Mouse (Mus musculus): ENCODE results near the gene Fjx1.

Gene Fjx1

DNA sequence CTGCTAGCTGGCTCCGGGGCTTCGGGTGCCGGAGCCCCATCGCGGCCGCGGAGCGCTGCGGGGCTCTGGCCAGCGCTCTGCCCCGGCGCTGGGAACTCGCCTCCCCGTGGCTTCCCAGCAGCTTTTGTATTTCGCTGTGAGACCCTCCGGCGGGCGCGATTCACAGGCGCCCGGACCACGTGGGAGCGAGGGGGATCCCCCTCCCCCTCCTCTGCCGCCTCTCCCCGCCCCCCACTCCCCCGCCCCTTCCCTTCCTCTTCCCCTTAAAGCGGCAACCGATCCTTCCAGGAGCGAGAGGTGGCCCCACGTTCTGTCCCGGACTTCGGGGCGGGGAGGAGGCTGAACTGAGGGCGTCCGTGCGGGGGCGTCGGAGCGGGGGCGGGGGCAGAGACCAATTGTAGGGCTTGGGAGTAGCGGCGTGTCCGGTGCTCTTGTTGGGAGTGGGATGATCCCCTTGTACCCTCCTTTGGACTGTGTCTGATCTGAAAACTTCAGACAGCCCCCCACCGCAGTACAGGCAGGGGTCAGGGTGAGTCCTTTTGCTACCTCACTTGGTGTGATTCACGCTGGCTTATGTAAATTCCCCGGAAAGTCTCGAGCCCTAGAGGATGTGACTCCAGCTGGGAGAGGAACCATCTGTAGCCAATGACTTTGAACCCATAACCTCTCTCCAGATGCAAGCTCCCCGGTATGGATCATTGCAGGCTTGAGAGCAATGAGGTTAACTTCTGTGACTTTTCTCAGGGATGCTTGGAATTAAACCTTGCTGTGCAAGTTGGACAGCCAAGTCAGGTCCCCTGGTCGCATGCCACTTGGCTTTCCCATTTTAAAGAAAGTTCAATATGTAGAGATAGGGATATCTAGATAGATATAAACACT lies at the start of gene Fjx1:
Fjx1 (minus strand) TSS at position 829 of the 879 bp plus-strand sequence.
- DNase-seq (ENCODE audit: inconsistent ontology term), result no peak

DNA sequence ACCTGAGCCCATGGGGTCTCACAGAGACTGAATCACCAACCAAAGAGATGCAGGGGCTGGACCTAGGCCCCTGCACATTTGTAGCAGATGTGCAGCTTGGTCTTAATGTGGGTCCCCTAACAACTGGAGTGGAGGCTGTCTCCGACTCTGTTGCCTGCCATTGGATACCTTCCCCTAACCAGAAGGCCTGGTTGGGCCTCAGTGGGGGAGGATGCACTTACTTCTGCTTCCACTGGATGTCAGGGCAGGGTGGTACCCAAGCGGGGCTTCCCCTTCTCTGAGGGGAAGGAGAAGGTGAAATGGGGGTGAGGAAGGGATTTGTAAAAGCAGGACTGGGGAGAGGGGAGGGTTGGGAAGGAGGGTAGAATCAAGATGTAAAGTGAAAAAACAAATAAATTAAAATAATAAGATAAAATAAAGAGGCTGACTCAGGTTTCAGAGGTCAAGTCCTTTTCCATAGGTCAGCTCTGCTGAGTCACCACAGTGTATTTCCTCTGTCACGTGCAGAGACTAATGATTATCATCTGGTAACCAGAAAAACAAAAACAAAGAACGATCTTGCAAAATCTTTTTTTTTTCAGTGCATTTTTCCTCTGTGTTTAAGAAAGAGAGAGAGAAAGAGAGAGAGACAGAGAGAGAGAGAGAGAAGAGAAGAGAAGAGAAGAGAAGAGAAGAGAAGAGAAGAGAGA lies 47.8 kb upstream of the Fjx1 start:
- no peak for DNase-seq (ENCODE audit: inconsistent ontology term)

DNA sequence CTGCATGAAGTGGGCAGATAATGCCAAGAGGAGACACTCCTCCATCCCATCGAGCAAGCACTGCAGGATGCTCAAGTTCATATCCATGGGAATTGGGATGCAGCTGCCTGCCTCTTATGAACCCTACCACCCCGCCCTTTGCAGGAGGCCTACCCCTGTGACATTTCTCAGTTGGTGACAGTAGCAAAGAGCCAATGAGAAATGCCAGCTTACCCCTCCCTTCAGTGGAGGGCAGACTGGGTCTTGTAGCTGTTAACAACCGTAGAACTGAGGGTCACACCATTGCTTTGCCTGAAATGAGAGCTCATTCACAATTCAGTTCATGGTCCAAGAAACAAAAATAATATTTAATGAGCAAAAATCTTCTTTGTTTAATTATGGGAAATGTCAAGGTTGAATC lies 28.4 kb upstream of the Fjx1 start:
- no peak for DNase-seq (ENCODE audit: inconsistent ontology term)

DNA sequence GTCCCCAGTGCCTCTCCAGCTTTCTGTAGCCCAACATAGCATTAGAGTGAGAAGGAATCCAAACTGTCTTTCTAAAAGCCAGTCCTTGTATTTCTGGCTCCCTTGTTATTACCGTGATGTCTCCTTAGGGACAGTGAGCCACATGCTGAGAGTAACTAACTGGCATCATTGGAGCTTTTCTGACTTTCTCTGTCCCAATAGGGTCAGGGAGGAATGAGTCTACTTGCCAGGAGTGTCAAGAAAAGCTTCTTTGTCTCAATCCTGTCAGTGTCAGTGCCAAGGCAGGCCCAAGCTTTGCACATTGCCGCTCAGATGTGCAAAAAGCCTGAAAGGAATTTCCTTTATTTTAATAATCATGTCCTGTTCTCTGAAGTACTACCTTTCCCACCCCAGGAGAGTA lies 23.8 kb upstream of the Fjx1 start:
- peak; percentile 68 for DNase-seq (ENCODE audit: inconsistent ontology term)

DNA sequence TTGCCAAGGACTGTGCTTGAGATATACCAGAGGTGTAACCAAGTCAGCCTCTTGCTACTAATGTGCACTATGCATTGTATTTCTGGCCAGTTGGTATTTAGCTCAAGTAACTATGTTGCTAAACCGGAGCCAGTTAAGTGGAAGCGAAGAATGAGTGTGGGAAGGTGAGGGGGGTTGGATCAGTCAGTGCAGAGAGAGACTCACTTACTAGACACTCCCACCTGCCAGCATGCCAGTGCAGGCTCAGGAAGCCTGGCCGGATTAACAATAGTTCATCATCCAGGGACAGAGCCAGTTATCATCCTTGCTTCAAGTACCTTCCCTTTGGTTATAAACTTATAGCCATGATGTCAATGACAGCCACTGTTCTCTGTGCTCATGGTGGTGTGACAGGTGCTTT lies 16.3 kb upstream of the Fjx1 start:
- DNase-seq (ENCODE audit: inconsistent ontology term), result no peak

DNA sequence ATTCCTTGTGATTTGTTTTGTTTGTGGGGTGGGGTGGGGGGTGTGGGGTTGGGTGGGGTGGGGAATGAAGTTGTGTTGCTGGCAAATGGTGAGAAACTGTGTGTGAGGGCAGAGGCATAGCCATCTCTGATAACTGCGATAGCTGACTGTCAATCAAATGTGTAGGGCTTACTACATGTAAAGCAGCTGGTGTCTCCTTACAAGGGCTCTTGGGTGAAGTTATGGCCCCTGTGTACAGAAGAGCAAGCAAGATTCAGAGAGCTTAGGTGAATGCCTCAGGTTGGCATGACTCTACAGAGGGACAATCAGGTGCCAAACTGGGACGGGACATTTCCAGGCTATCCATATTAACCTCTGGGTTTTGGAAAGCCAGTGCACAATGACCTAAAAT lies 12.0 kb upstream of the Fjx1 start:
- DNase-seq (ENCODE audit: inconsistent ontology term), result no peak

DNA sequence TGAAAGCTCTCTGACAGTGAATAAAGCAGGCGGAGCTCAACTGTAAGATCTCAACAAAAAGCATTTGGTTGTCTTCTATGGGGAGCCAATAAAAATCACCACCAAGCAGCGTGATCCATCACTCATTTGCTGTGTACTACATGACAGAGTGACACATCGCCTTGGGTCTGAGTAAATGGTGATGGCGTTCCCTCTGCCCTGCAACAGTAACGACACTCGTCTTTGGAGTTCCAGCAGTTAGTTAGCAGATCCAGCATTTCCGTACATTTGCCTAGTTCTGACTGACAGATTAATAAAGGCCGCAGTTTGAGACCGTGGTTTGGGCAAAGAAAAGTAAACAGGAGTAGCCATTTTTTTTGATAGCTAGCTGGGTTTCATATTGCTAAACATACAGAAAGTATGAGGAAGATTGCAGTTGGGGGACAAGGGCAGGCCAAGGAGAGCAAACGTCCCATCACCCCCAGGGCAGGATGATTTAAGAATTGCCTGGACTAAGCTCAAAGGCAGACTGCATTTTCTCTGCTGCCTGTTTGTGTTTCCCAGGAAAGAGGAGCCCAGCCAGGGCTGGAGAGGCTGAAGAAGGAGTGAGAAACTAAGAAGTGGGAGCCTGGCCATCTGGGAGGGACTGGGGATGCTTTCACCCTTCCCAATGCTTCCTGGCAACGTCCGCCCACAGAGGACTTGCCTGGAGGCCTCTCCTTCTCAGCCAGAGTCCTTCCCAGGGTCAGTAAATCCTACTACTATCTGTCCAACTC lies 11.5 kb upstream of the Fjx1 start:
- no peak for DNase-seq (ENCODE audit: inconsistent ontology term)

DNA sequence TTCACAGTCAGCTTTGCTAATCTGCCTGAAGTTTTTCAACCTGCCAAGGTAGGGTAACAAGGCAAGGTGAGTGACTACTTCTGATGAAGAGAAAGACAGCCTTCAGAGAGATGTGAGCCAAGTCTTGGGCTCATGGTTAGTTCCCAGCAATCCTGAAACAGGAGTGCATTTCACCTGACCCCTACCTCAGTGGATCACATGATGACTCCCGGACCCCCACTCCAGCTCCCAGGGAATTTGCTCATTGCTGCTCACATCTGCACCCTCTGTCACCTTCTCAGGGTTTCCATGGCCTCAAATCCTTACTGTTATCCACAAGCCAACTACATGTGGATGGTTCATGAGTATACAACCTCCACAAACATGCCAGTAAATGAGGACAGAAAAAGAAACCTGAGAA lies 9.2 kb upstream of the Fjx1 start:
- DNase-seq (ENCODE audit: inconsistent ontology term), result no peak

DNA sequence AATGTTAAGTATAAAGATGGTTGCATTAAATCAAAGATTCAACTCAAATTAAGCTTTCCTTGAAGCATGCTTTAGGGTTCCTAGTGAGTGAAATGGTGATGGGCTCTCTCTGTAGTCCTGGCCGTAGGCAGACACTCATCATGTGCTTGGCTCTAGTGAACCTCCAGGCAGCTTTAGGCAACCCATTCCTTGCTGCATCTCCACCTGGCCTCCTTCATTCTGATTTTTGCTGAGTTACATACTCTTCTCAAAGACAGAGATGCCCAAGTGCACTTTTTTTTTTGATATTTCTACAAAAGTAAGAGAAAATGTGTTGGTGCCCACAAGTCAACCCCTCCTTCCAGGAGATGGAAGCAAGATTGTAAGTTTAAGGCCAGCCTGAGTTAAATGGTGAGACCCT lies 2.8 kb upstream of the Fjx1 start:
- no peak for DNase-seq (ENCODE audit: inconsistent ontology term)

DNA sequence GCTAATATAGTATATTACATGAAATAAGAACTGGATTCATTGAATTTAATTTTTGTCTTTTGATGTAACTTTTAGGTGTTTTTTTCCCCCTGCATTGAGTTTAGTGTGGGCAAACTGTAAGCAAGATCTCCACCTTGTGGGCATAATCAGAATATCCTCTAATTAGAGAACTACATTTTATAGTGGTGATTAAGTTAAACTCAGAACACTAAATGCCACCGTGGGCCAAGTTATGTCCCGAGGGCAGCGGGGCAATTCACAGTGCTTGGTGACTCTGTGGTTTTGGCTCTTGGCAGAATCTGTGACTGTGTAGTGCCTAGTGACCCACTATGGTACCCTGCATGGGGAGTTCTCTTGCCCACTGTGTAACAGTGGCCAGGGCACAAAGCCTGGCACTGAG lies 1.1 kb upstream of the Fjx1 start:
- DNase-seq (ENCODE audit: inconsistent ontology term), result peak; percentile 83

DNA sequence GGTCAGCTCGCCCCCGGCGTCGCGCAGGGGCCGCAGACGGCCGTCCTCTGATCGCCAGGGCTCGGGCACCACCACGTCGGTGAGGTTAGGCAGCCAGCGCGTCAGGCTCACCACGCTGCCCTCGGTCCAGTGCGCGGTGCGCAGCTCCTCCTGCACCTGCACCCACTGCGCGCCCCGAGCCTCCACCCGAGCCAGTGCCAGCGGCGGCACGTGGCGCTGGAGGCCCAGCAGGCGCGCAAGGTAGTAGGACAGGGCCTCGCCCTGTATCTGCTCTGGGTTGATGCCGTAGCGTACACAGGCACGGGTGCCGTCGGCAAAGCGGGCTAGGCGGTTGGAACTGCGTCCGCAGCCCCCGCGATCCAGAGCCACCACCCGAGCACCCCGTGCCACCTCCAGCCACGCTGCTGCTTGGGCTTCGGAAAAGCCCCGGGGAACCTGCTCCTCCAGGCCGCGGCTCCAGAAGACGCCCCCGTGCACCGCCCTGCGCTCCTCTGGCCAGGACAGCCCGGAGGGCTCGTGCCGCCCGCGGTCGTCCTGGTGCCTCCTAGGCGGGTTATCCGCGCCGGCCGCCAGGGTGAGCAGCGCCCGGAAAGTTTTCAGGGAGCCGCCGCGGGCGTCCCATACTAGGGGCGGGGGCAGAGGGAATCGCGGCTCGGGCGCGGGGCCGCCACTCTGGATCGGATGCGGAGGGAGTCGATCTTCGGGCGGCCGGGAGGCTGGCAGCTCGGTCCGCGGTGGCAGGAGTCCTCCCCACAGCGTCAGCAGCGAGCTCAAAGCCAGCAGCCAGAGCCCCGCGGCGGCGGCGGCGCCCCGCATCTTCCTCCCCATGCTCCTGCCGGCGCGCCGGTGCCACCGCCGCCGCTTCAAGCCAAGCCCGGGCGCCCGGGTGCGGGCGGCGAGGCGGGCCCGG lies 1.3 kb downstream of the Fjx1 start:
- peak; percentile 71 for DNase-seq (ENCODE audit: inconsistent ontology term)

DNA sequence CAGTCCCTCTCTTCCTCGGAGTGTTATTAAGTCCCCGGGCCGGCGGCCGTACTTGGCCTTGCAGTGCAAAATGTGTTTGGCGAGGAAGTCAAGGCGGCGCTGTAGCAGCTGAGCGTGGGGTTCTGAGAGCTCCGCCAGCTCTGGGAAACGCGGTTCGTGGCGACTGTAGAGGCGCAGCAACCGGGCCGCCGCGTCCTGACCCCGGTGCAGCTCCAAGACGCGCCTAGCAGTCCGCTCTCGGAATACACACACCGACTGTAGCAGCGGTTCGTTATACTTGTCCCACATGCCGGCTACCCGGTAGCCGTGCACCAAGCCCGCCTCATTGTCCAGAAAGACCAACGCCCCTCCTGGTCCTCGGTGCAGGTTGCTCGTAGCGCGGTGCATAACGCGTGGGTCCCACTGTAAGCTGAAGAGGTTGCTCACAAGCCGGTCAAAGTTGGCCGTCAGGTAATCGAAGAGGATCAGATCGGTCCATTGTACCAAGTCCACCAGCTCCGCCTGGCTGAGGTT lies 2.0 kb downstream of the Fjx1 start:
- peak; percentile 72 for DNase-seq (ENCODE audit: inconsistent ontology term)

DNA sequence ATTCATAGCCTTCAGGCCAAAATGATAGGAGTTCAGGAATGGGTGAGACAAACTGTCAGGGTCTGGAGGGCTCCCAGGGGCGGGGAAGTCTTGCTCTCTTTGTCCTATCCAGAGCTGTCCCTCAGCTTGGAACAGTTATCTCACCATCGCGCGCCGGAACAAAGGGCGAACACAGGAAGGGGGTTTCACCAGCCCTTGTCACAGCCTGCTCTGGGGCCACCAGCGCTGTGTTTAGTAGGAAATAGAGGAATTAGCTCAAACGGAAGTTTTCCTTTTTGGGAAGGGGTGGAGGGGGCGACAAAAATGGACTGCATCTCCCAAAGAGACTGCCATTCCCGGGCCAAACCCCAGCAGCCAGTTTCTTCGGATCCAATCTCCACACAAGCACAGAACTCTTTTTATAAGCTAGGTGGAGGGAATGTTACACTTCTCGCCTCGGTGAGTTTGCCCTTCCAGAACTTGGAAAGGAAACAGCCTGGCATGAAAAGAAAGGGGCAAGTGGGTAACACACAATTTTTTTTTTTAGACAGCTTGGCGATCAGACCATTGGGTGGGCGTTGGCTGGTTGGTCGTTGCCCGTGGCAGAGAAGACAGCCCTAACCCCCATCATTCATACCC lies 2.6 kb downstream of the Fjx1 start:
- peak; percentile 56 for DNase-seq (ENCODE audit: inconsistent ontology term)

DNA sequence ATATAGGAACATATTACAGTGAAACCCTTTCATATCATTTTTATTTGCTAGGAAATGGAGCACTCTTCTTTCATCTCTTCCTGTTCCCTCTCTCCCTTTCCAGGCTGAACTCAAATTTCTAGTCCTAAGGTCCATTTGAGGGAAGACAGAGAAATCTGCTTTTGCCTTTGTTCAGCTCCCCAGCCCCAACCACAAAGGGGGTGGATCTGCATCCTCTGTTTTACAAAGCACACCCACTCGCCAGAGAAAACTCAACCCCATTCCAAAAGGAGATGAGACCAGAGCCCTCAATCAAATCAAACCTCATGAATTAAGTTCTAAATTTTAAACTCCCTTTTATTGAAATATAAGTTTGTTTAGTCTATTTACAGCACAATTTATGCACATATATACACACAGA lies 3.2 kb downstream of the Fjx1 start:
- peak; percentile 6 for DNase-seq (ENCODE audit: inconsistent ontology term)

DNA sequence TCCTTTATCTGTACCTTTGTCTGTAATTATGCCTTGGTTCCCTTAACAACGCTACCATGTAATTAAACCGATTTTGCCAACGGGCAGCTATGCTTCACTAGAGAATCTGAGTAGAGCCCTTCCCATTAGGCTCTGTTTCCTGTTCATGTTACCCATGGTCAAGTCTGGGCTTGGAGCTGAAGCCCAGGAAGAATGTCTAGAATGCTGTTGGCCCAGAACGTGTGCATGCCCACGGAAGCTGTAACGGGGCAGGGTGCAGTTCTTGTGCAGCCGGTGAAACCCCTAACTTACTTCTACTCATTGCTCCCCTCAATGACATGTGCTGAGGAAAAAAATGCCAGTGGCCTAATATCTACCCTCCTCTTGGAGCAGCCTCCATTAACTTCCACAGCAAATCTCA lies 4.5 kb downstream of the Fjx1 start:
- peak; percentile 70 for DNase-seq (ENCODE audit: inconsistent ontology term)

DNA sequence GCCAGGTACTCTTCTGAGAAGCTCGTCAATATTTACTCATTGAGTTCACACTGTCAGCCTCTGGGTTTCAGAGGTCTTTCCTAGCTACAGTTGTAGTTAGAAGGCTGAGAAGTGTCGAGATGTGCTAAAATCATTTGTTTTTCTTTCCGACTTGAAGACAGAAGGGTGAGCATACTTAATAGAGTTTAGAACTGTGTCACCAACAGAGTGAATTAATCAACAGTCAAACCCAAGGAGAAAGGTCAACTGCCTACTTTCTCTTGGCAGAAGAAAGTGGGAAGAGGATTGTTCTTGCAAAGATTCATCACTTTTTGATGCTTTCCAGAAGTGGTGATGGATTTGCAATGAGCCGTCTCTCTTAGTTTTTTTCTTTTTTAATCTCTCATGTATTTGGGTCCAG lies 5.4 kb downstream of the Fjx1 start:
- DNase-seq (ENCODE audit: inconsistent ontology term), result no peak

DNA sequence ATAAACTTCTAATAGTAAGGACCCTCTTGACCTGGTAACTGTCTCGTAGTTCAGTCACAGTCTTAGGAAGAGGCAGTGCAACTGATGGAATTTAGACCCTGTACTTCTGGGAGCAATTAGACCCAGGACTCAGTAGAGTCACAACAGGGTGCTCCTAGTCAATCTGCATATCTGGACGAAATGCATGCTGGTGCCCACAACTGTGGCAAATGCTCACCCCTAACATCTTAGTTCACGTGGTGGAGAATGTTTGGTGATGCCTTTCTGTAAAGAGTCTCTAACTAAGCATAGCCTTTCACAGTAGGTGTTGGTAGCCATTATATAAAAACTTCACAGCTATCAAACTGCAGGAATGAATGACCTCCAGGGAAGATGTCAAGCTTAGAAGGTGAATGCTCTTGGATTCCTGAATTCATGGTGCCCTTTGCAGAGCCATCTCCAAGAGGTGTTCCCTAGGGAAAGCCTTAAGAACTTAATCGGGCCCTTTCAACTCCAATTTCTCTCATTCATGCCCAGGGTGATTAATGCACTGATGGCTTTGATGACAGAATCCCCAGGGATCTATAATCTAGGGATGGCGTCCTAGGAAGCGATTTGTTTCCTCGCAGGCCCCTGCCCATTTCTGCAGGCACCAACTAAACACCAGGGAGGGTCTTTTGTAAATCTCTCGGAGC lies 14.8 kb downstream of the Fjx1 start:
- no peak for DNase-seq (ENCODE audit: inconsistent ontology term)

DNA sequence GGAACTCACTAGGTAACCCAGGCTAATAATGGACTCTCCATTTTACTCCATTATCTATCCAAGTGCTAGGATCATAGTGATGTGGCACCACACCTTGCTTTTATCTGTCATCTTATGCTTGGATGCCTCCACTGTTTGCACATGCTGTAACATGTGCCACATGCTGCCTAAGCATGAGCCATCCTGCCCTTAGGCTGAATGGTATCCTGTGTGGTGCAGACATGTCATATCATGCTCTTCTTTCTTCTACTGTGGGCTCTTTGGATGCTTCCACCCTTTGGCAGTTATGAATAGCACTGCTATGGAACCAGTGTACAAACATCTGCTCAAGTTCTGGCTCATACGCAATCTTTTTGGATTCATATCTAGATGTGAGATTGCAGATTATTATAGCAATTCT lies 18.4 kb downstream of the Fjx1 start:
- no peak for DNase-seq (ENCODE audit: inconsistent ontology term)

DNA sequence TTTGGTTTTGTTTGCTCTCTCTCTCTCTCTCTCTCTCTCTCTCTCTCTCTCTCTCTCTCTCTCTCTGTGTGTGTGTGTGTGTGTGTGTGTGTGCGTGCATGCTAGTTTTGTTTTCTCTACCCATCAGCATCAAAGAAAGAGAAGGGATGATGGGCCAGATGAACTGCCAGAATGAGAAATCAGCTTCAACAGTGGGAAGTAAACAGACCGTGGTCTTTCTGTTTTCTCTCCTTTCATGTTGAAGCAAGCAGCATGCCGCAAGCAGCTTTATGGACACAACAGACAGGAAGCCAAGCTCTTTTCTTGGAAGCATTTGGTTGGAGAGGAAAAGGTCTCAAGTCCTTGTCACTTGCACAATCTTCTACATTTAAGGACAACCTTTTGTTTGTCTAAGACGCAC lies 21.2 kb downstream of the Fjx1 start:
- no peak for DNase-seq (ENCODE audit: inconsistent ontology term)

DNA sequence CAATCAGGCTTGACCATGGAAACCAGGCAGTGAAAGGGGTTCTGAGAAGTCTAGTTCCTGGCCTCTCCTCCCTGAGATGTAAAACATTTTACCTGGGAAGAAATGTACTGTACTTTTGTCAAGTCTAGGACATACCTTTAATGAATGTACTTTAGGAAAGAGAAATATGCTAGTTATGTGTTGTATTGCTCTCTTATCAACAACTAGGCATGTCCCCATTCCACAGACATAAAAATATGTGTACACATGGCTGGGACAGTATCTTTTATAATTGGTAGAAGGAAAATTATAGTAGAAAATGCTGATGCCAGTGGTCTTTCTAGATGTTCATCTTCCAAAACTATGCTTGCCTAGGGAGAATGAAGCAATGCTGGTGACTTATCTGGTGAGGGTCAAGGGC lies 24.3 kb downstream of the Fjx1 start:
- DNase-seq (ENCODE audit: inconsistent ontology term), result no peak
